Mouse (Mus musculus) c-Kit-positive CD71-positive TER-119-negative erythroid progenitor cells, embryonic 14.5 days (primary cell): ENCODE results near the gene Hic1.

Experiments
- DNase-seq: peaks from one replicate; pipeline ENCODE4 v3.0.0-alpha.2; 2013; ENCODE audit warnings: low read depth

Hic1 gene

GRCm38 (mm10) chr11:75147106-75147845 lies 22.0 kb downstream of the Hic1 start:
- DNase-seq, result no peak

- DNase-seq, result no peak
Observed at GRCm38 (mm10) chr11:75145841-75146240, 23.5 kb downstream of the Hic1 start.

DNA sequence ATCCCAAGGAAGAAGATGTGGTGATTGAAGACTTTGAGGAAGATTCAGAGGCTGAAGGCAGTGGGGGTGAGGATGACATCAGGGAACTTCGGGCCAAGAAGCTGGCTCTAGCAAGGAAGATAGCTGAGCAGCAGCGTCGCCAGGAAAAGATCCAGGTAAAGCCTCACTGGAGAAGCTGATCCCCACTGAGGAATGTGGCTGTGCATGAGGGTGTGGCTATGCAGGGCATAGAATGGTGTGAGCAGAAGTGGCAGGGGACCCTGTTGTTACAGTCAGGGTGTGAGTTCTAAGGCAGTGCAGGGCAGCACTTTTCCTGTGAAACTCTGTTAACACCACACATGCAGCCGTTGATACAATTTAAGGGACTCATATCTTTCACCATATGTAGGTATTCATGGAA lies 26.6 kb downstream of the Hic1 start:
- no peak for DNase-seq

- DNase-seq, result no peak
Observed at GRCm38 (mm10) chr11:75141913-75142312, 27.4 kb downstream of the Hic1 start.

DNA sequence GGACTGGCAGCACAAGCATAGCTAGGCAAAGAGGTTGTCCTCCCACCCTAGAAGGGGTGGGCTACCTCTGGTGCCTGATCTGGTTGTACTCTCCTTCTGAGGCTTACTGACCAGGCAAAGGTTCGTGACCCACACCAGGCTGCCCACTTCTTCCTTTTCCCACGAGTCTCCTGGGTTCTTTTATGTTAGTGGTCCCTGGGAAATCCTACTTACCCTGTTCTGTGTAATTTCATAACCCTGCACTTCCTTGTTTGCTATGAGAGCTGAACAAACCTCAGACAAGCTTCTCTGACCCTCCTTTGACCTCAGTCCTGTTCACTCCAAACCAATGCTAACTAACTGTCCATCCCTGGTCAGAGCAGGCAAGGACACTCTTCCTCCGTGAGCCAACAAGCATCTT lies 28.3 kb downstream of the Hic1 start:
- DNase-seq, result no peak

- no peak for DNase-seq
Observed at GRCm38 (mm10) chr11:75140431-75140830, 28.9 kb downstream of the Hic1 start.

GRCm38 (mm10) chr11:75139122-75139963 lies 30.0 kb downstream of the Hic1 start:
- no peak for DNase-seq

DNA sequence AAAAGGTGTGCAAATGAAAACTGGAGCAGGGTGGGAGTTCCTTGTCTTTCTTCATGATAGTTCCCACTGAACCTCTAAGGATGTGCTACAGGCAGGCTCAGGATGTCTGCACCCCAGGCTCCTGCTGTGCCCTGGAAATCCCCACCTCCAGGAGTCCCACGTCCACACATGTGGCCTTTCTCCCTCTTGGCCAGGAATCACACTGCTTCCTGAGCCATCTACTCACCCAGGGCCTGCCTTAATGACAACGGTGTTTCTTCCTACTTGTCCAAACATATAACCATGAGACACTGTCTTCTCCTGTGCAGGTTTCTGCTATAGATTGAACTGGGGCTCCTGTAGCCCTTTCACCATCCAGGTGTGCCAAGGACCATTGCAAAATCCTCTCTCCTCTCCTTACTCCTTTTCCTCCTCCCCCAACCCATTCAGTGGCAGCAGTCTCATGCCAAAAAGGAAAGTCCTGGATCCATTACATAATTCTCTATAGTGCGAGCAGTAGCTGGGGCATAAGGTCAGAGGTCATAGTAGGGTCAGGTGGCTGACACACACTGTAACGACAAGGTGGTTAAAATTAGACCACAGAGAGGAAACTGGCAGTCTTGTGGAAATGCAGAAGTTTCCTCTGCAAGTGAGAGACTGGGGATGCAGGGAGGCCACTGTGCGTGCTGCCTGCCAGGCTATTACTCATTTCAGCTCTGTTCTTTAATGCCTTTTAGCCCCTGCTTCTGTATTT lies 32.5 kb downstream of the Hic1 start:
- no peak for DNase-seq

GRCm38 (mm10) chr11:75135358-75135757 lies 34.0 kb downstream of the Hic1 start:
- DNase-seq, result no peak

- no peak for DNase-seq
Observed at GRCm38 (mm10) chr11:75134485-75135068, 34.7 kb downstream of the Hic1 start.

DNA sequence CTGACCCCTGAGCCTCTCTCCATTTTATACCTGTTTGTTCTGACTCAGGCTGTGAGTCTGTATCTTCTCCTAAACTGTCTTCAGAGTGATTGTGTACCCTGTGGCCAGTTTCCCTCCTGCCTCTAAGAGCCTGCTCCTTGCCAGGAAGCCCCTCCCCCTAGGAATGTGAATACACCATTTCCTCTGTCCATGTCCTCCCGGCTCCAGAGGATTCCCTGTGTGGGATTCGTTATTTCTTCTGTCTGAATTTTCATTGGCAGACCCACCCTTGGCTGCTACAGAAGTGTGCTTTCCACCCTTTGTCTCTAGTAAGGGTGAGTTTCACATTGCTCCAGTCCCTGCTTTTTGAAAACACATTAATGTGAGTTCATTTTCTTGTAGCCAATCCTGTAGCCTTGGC lies 35.4 kb downstream of the Hic1 start:
- DNase-seq, result no peak

- DNase-seq, result no peak
Observed at GRCm38 (mm10) chr11:75133391-75133790, 35.9 kb downstream of the Hic1 start.

- DNase-seq, result no peak
Observed at GRCm38 (mm10) chr11:75132278-75132677, 37.0 kb downstream of the Hic1 start.

- DNase-seq, result no peak
Observed at GRCm38 (mm10) chr11:75131300-75131699, 38.0 kb downstream of the Hic1 start.

DNA sequence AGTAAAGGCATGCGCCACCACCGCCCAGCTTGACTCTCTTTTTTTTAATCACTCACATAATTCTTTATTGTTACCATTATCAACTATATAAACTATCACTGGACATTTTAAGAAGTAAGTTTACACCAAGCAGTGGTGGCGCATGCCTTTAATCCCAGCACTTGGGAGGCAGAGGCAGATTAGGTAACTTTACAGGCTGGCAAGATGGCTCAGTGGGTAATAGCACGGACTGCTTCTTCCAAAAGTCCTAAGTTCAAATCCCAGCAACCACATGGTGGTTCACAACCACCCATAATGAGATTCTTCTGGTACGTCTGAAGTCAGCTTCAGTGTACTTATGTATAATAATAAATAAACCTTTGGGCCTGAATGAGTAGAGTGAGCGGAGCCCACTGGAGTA lies 39.8 kb downstream of the Hic1 start:
- DNase-seq, result no peak

GRCm38 (mm10) chr11:75126384-75126783 lies 42.9 kb downstream of the Hic1 start:
- no peak for DNase-seq

DNA sequence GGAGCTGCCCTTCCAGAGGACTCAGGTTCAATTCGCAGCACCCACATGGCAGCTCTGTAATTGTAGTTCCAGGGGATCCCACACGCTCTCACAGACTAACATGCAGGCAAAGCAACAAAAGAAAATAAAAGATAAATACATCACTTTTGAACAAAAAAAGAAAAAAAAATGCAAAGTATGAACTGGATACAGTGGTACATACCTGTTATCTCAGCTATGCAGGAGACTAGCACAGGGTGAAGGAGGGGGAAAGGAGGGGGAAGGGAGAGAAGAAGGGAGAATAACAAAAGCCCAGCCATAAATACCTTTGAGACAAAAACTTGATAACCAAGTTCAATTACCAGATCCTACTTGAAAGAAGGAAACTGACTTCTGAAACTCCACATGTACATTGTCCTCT lies 44.9 kb downstream of the Hic1 start:
- DNase-seq, result no peak

DNA sequence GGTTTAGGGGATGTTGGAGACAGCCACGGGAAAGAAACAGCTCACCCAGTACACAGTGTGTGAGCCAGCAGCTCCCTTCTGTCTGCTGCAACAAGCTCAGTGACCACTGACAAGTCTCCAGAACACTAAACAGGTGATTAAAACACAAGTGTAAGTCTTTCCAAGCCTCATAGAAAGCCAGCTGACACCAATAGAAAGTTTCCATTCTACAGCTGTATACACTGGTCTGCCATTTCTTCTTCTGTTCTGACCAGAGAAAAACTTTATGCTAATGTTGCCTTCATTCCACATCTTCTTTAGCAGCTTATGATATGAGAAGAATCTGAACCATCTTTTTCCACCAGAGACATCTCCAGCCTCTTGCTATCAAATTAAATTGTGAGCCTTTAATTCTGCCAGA lies 48.0 kb downstream of the Hic1 start:
- no peak for DNase-seq

- no peak for DNase-seq
Observed at GRCm38 (mm10) chr11:75119841-75120240, 49.5 kb downstream of the Hic1 start.

DNA sequence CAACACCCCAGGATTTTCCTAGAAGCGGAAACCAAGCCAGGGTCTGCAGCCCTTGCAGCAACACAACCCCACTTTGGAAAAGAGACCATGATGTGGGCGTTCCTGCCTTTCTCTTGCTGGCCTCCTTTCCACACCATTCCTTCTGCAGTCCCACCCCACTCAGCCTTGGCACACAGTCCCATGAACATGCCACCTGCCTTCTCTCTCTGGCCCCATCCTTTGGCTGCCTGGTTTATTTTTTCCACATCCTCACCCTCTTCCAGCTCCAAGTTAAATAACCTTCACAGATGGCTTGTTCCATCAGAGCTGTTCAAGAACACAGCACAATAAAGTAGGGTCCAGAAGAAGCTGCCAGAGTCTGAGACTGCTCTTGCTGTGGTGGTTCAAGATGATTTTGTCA lies 50.0 kb downstream of the Hic1 start:
- no peak for DNase-seq

DNA sequence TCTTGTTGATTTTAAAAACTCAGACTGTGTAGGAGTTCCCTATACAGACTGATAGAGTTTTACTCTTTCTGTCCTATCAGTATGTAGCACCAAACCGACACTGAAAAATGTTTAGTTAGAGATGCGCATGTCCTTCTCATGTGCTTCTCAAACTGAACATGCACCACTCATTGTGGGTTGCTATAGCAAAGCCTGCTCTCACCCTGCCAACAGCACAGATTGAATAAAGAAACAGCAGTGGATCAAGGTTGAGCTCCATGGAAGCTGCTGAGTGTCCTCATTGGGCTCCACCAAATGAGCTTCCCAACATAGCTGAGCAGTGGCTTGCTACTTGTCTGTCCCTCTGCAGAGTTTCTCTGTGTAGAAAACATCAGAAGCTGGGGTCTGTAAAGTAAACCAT lies 51.2 kb downstream of the Hic1 start:
- no peak for DNase-seq

DNA sequence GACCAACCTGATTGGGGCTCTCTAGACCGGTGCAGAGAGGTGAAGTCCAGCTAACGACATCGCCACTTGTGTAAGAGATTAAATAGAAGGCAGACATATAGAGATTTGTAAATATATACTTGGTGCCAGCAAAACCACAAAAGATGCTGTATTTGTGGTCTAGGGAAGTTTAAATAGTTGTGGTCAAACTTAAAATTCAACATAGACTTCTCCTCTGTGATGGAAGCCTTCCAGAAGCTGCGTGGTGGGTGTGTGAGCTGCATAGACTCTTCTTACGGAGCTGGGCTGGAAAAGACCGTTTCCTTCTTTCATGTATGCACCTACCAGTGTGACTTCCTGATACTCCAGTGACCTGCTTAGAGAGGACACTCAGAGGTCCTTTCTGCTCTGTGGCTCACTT lies 52.9 kb downstream of the Hic1 start:
- no peak for DNase-seq
